Mouse (Mus musculus) thymus, adult 2 months (tissue): ENCODE data around the gene Rcbtb1.

Experiments
- CTCF ChIP-seq: fragments of 200-500 bp; IDR thresholded peaks from 2 replicates; pipeline ENCODE4 v1.5.1; 2012; ENCODE audit warnings: mild to moderate bottlenecking, control low read depth, low read length, moderate library complexity, borderline replicate concordance; ENCODE audit not compliant: control insufficient read depth, poor library complexity, insufficient read depth; ENCODE audit errors: extremely low read depth
- POLR2A ChIP-seq: fragments of 200-500 bp; IDR thresholded peaks from 2 replicates; pipeline ENCODE4 v1.6.1; 2012; ENCODE audit warnings: mild to moderate bottlenecking, low read length, control low read depth, moderate library complexity; ENCODE audit not compliant: control insufficient read depth, poor library complexity, insufficient read depth; ENCODE audit errors: extremely low read depth

- TF ChIP-seq CTCF (no peak), POLR2A (no peak)
Measured at GRCm38 (mm10) chr14:59186121-59186520, 14.9 kb upstream of the Rcbtb1 start.
